Mouse (Mus musculus): ENCODE data around the gene Mdga2.

Gene Mdga2

DNA sequence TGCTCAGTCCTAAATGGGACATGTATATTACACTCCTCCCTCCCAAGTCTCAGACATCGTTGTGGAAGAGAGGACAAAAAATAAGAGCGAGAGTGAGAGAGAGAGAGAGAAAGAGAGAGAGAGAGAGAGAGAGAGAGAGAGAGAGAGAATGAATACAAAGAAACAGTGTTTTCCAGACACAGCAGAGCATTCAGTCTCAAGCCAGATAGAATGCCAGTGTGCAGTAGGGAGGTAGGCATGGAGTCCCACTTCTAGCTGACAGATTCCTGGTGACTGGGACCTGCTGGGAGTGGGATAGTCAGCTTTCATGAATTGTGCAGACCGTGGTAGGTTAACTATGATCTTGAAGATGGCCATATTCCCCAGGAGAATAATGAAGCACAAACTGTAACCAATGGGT lies 542.8 kb downstream of the Mdga2 start:
- DNase-seq: no peak

DNA sequence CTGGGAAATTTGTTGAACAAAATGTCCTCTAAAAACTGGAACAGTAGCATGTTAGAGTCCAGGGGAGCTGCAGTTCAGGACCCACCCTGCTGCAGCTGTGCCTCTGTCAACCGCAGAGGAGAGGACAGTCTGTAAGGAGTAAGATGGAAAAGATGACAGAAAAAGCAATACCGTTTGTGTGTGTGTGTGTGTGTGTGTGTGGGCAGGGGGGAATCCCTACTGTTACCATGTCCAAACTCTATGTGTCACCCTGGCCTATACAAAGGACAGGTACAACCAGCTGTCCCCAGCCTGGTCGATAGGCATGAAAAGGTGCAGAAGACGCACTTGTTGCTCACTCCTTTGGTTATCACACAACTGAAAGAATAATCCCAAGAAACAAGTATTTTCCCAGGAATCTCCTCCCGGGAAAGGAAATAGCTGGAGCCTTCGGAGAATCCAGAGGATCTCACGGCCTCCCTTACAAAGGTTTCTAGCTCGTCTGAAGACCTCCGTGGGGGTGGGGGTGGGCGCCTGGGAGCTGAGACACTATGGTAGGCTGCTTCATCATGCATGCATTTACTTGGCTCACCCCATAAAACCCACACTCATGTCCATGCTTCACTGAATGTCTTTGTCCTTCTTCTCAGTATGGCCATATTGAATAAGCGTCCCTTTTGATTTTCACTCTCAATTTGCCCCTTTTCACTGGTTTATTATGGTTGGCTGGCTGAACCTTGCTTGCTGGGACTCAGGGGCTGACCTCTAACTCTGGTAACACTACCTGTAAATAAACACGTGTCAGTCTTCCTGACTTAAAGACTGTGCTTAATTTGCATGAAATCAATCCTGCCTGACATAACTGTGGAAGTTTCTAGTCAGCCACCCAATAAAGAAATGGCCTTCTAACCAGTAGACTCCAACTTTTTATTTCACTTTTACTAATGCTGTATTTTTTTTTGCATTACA lies 573.5 kb downstream of the Mdga2 start:
- DNase-seq: no peak

GRCm38 (mm10) chr12:66640408-66640807 lies 581.9 kb downstream of the Mdga2 start:
- no peak for DNase-seq

DNA sequence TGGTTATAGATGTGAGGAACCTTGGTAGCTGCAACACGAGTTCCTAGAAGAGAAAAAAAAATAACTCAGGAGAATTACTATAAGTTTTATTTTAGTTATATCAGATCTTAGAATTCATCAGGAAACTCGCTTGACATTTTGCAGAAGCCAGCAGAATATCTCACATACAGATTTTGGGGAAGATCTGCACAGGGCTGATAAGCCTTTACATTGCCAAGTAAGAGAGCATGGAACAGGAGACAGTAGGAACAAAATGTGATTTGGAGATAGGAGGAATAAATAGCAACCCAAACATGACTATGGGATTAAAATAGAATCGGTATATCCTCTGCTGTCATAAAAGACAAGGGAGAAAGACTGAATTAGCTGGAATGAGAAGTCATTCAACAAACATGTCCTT lies 602.4 kb downstream of the Mdga2 start:
- DNase-seq: no peak

DNA sequence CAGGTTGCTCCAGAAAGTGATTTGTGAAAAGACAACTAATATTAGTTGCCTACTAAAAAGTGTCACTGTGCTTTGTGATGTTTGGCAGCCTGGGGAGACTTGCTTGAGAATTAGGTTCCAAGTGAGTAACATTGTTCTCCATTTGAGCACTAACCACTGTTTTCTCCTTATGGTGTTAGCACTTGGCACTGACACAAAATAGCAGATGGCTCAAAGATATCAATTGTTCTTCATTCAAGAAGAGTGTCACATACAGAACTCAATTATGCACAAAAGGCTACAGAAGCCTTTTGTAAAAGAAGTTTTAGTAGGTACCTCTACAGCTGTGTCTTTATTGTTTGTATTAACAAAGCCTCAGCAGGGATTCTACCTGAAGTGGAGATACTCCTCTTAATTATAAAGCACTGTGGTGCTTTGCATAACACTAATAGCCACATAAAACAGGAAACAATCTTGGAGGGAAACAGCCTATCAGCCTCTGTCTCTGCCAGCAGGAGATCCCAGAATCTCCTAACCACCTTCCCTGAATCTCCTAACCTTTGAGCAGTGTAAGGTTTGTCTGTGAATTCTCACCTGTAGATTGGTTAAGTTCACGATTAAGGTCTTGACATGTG lies 630.6 kb downstream of the Mdga2 start:
- no peak for DNase-seq

DNA sequence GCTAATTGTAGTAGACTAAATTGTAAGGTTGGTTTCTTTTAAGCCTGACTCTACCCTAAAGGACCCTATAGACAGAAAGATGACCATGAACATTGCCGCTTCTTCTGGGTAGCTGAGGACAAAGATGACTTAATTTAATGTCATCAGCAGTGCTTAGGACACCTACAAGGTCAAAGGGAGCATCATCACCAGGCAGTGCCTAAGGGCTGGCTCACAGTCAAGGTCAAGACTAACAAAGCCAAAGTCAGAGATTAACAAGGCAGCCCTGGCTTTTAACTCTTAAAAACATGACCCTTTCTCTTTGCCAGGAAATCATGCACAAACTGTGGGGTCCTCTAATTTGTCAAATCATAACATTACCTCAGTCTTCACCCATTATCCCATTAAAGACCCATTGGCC lies 657.0 kb downstream of the Mdga2 start:
- no peak for DNase-seq

DNA sequence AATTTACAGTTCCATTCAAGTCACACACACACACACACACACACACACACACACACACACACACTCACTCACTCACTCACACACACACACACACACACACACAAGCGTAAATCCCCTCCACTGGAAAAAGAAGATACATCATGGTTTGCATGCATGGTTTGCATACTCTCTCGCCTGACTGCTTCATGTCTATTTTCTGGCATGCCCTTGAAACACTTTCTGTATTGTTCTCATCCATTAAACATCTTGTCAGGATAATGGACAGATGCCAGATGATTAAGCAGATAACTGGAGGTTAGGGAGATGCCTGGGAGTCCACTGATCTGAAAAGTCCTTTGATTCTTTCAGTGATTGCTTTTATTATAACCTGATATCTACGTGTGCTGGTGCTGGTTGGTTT lies 665.5 kb downstream of the Mdga2 start:
- no peak for DNase-seq

DNA sequence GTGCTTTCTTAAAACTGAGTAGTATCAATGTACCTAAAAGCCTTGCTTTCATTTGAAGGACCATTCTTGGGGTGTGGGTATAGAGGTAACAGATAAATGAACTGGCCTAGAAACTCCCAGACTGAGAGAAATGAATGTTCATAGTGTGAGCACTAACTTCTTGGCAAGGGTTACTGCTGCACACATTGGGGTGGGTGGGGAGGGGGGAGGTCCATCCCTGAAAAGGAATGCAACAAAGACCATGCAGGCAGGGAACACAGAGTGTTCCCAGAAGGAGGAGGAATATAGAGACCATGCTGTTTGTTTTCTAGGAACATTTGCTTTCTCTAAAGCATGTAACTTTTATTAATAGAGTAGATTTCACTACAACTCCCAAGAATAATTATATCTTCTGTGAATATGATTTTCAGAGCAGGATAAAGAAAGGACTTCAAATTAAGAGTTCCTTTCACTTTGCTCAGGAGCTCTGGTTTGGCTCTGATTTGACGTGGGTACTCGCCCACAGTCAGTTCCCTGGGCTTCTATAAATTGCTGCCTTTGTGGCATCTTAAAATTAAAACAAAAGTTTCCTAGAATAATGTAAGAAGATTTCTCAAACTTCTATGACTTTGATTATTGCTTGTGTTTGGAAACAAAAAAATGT lies 666.0 kb downstream of the Mdga2 start:
- no peak for DNase-seq

DNA sequence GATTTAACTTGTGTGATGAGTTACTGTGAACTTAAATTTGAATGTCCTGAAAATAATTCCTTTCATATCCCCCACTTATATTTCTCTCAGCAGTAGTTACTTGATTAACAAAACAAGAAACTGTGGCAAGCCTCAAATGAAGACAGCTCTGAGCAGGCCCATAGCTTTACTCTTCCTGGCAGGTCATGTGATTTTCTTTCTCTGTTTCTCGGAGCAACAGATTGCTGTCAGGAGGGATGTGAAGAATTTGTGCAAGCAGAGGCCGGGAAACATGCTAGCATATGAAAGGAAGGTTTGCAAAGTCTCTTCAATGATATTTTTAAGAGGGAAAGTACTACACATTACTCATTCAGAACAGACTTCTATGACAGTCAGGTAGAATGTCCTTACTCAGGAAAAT lies 697.4 kb downstream of the Mdga2 start:
- no peak for DNase-seq

DNA sequence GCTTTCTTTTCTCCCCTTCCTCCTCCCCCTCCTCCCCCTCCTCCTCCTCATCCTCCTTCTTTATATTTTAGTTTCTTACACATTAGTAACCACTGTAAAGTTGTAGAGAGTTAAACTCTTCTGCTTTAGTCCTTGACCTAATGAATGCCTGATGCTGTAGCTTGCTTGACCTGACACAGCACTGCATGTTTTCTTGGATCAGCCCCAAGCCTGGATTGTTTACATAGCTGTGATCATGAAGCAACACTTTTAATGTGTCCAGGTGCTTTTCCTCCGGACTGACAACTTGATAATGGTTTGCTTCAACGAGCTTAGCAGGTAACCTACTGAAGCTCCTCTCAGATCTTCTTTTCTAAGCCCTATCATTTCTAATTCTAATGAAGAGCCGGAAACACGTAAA lies 723.1 kb downstream of the Mdga2 start:
- no peak for DNase-seq

- no peak for DNase-seq
Observed at GRCm38 (mm10) chr12:66470868-66471267, 751.5 kb downstream of the Mdga2 start.

DNA sequence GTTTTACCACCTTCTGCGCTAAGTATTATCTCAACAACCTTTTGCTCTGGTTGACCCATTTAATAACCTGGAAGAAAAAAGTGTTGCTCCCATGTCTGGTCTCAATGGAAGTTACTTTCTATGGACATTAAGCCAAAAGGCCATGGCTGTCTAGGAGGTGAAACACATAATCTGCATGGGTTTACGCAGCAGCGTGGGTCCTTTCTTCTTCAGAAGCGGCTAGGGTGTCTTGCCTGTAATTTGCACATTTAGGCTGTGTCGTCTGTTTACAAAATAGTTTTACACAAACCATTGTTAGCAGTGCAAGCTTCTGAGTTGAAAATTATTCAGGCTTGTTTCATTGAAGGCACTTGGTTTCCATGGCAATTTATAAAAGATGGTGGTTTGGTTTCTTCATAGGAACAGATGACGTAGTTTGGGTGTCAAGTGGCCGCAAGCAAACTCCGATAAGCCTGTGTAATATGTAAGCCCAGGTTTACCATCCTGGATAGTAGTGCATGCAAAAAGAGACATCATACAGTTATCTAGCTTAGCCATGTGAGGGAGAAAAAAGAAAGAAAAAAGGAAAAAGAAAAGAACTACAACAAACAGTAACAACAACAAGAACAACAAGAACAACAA lies 752.0 kb downstream of the Mdga2 start:
- DNase-seq: no peak

DNA sequence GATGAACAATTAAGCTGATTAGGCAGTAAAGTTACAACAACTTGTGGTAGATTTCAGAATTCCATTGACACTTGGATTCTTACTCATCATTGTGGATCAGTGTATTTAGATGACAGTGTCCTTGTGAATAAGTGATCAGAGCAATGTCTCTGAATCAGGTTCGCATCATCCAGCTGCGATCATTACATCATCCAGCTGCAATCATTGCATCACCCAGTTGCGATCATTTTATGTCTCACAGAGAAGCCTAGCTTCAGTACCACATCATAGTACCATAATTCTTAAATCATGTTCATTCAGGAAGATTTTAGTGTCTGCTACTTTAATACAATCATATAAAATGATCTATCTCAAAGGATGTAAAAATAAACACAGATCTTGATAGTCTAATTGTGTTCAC lies 756.8 kb downstream of the Mdga2 start:
- DNase-seq: no peak

- no peak for DNase-seq
Observed at GRCm38 (mm10) chr12:66443340-66443739, 779.0 kb downstream of the Mdga2 start.

Measured in thymus, postnatal 25 days (tissue).